Mouse (Mus musculus) forebrain, postnatal 0 days (tissue): ENCODE data around the gene Oxld1. TPM values are rescaled to one million over a fixed set of nuclear protein-coding genes. Genes with fewer than 3 reads are reported as not detected.

Experiments
- ATAC-seq: fragments of 200-750 bp; cut with Nextera tagmentation; 2 replicates; pipeline ENCODE4 v1.8.0; 2017; ENCODE audit warnings: mild to moderate bottlenecking, moderate library complexity
- DNase-seq: peaks from one replicate; pipeline ENCODE4 v3.0.0-alpha.2; 2015
- H3K27ac ChIP-seq: fragments of 300-500 bp; sonication (generic); 2 replicates; pipeline ENCODE4 v1.5.1; 2014; ENCODE audit warnings: low read depth, mild to moderate bottlenecking, antibody characterized with exemption, low read length, moderate library complexity, mixed read lengths
- H3K27me3 ChIP-seq: fragments of 300-500 bp; sonication (generic); 2 replicates; pipeline ENCODE4 v1.6.1; 2014; ENCODE audit warnings: mild to moderate bottlenecking, low read length, mixed read lengths; ENCODE audit not compliant: insufficient read depth
- H3K36me3 ChIP-seq: fragments of 300-500 bp; sonication (generic); 2 replicates; pipeline ENCODE4 v1.6.1; 2014; ENCODE audit warnings: mild to moderate bottlenecking, moderate library complexity; ENCODE audit not compliant: insufficient read depth
- H3K4me1 ChIP-seq: fragments of 300-500 bp; sonication (generic); 2 replicates; pipeline ENCODE4 v1.6.1; 2014; ENCODE audit warnings: antibody characterized with exemption; ENCODE audit not compliant: insufficient read depth
- H3K4me2 ChIP-seq: fragments of 300-500 bp; sonication (generic); 2 replicates; pipeline ENCODE4 v1.6.1; 2014; ENCODE audit warnings: low read depth, mild to moderate bottlenecking, moderate library complexity
- H3K4me3 ChIP-seq: fragments of 300-500 bp; sonication (generic); 2 replicates; pipeline ENCODE4 v1.5.1; 2014; ENCODE audit warnings: low read depth, low read length, mixed read lengths
- H3K9ac ChIP-seq: fragments of 300-500 bp; sonication (generic); 2 replicates; pipeline ENCODE4 v1.6.1; 2014; ENCODE audit warnings: mild to moderate bottlenecking
- H3K9me3 ChIP-seq: fragments of 300-500 bp; sonication (generic); 2 replicates; pipeline ENCODE4 v1.6.1; 2016; ENCODE audit warnings: low read length
- CTCF ChIP-seq: sonication (generic); IDR thresholded peaks from 2 replicates; pipeline ENCODE4 v1.5.1; 2016; ENCODE audit warnings: antibody characterized with exemption, control low read depth, low read depth
- WGBS: fragments of 180-500 bp; shearing (Covaris S2); extraction: QIAGEN DNeasy Blood & Tissue Kit; methylation state at CpG from one replicate; pipeline ENCODE4 v1.1.7; 2014; 5-methylcytosine and 5-hydroxymethylcytosine counted together
- polyA plus RNA-seq: library from polyadenylated mRNA; unstranded; fragments of >200 nt; fragmentation: Nextera tagmentation; extraction: Ambion mirVana; gene quantifications from 2 replicates; pipeline ENCODE4 v1.2.1, GENCODE M21; 2015
- total RNA-seq: library from RNA; depleted of rRNA; stranded (reverse); fragments of >200 nt; gene quantifications from 2 replicates; pipeline ENCODE4 v1.2.3, GENCODE M21; 2014

The Oxld1 gene
- total and polyA plus RNA-seq, 2 experiments from 2014 or later: 9.9 to 13.8 TPM

- Histone ChIP-seq H3K9me3 (no peaks in the 10 kb centered on the region), H3K4me3 (peak within 1 kb of the TSS; percentile 62), H3K36me3 (peaks cover 52% of the 10 kb centered on the region), H3K9ac (peak within 1 kb of the TSS; percentile 68), H3K4me2 (peak within 1 kb of the TSS; percentile 96), H3K27me3 (no peaks in the 10 kb centered on the region), H3K27ac (peak within 1 kb of the TSS; percentile 48), H3K4me1 (peaks cover 17% of the 10 kb centered on the region)
- 0% methylated on average over 35 of the region's 35 CpGs for WGBS
- TF ChIP-seq CTCF: no peak
- peak; percentile 84 for DNase-seq
- peak; percentile 85 for ATAC-seq
Observed at GRCm38 (mm10) chr11:120491317-120492023, 33.6 kb upstream of the Oxld1 start, which contains the start of gene Slc25a10. Gene Slc25a10 (plus strand): TSS chr11:120491840.

GRCm38 (mm10) chr11:120490291-120491046 is 32.6 kb upstream of the Oxld1 start:
- no peaks in the 10 kb centered on the region for H3K9me3 ChIP-seq
- H3K36me3 ChIP-seq: peaks cover 43% of the 10 kb centered on the region
- WGBS: 28% methylated on average over 4 of the region's 4 CpGs
- no peaks in the 10 kb centered on the region for H3K27me3 ChIP-seq
- H3K4me3 ChIP-seq: no peak overlapping the region; the same call in 1 of the 2 replicates
- no peak for ATAC-seq
- H3K27ac ChIP-seq: no peak overlapping the region
- H3K9ac ChIP-seq: no peak overlapping the region
- no peak for TF ChIP-seq CTCF
- peak overlapping the region; percentile 96; the same call in 1 of the 2 replicates for H3K4me2 ChIP-seq
- peaks cover 23% of the 10 kb centered on the region for H3K4me1 ChIP-seq
- DNase-seq: no peak

GRCm38 (mm10) chr11:120489054-120489761 is 31.3 kb upstream of the Oxld1 start:
- TF ChIP-seq CTCF: peak; percentile 89
- peak; percentile 27 for ATAC-seq
- Histone ChIP-seq H3K4me3 (no peak overlapping the region), H3K27ac (0 out of 2 replicates have a peak overlapping the region, but pooled peaks have one; percentile 17), H3K36me3 (peaks cover 31% of the 10 kb centered on the region), H3K4me2 (no peak overlapping the region), H3K9ac (no peak overlapping the region), H3K27me3 (no peaks in the 10 kb centered on the region), H3K9me3 (no peaks in the 10 kb centered on the region), H3K4me1 (peaks cover 25% of the 10 kb centered on the region)
- WGBS: 57% methylated on average over 4 of the region's 4 CpGs
- peak; percentile 84 for DNase-seq

- peaks cover 32% of the 10 kb centered on the region for H3K36me3 ChIP-seq
- no peaks in the 10 kb centered on the region for H3K9me3 ChIP-seq
- no peaks in the 10 kb centered on the region for H3K27me3 ChIP-seq
- DNase-seq (no peak), ATAC-seq (no peak)
- H3K4me3 ChIP-seq: no peak overlapping the region
- no peak overlapping the region for H3K9ac ChIP-seq
- WGBS: 77% methylated on average over 4 of the region's 4 CpGs
- H3K4me1 ChIP-seq: peaks cover 31% of the 10 kb centered on the region
- H3K4me2 ChIP-seq: no peak overlapping the region
- no peak; the same call in 1 of the 2 replicates for TF ChIP-seq CTCF
- H3K27ac ChIP-seq: no peak overlapping the region
Observed at GRCm38 (mm10) chr11:120488516-120488915, 30.6 kb upstream of the Oxld1 start.

GRCm38 (mm10) chr11:120485251-120485650 is 27.4 kb upstream of the Oxld1 start:
- Histone ChIP-seq H3K4me2 (peak overlapping the region; percentile 78), H3K9me3 (no peaks in the 10 kb centered on the region), H3K4me3 (peak overlapping the region; percentile 85), H3K27ac (peak overlapping the region; percentile 88), H3K36me3 (peaks cover 63% of the 10 kb centered on the region), H3K9ac (peak overlapping the region; percentile 88), H3K27me3 (no peaks in the 10 kb centered on the region), H3K4me1 (0 out of 2 replicates have a peak, but pooled peaks cover 14% of the 10 kb centered on the region)
- no peak for TF ChIP-seq CTCF
- 10% methylated on average over 10 of the region's 10 CpGs for WGBS
- DNase-seq: no peak
- ATAC-seq: no peak

- peak within 1 kb of the TSS; percentile 78 for H3K4me2 ChIP-seq
- peak; percentile 98 for DNase-seq
- peak within 1 kb of the TSS; percentile 88 for H3K27ac ChIP-seq
- H3K9ac ChIP-seq: peak within 1 kb of the TSS; percentile 88
- 0 out of 2 replicates have a peak, but pooled peaks cover 14% of the 10 kb centered on the region for H3K4me1 ChIP-seq
- ATAC-seq: peak; percentile 99
- H3K9me3 ChIP-seq: no peaks in the 10 kb centered on the region
- TF ChIP-seq CTCF: 0 out of 2 replicates have a peak, but pooled peaks have one; percentile 7
- under 1% methylated on average over 60 of the region's 60 CpGs for WGBS
- peak within 1 kb of the TSS; percentile 85 for H3K4me3 ChIP-seq
- H3K36me3 ChIP-seq: peaks cover 63% of the 10 kb centered on the region
- H3K27me3 ChIP-seq: no peaks in the 10 kb centered on the region
Observed at GRCm38 (mm10) chr11:120484265-120484981, 26.6 kb upstream of the Oxld1 start, which contains the start of gene Mrpl12. Gene Mrpl12 (plus strand): TSS chr11:120484613.
